Mouse (Mus musculus): ENCODE data around the gene Rcbtb2. TPM values are rescaled to one million over a fixed set of nuclear protein-coding genes. Genes with fewer than 3 reads are reported as not detected.

Rcbtb2 gene
- total RNA-seq, 2 experiments from 2014 or later, result 49.9 to 64.4 TPM

Small RNA genes within 50 kb of the gene (microRNA-seq; reads per million reads assigned to microRNA genes)
- not detected for gene Mir687

Other genes starting within 250 kb of the Rcbtb2 start
- gene Cysltr2, start 73.9 kb upstream of the Rcbtb2 start, total RNA-seq (2021), result 1 to 10 TPM in 1 of 2 experiments, under 1 TPM in 1; 0.81 to 1.4 TPM
- gene Lpar6, start 114.9 kb downstream of the Rcbtb2 start, total RNA-seq (2021), result 10 to 100 TPM in 1 of 2 experiments, 1 to 10 TPM in 1; 8.3 to 11.5 TPM
- gene Rb1, start 202.8 kb downstream of the Rcbtb2 start, total RNA-seq (2021), result 10 to 100 TPM; 20.6 to 26.1 TPM

Data from adrenal gland, postnatal 10 days (tissue).